Mouse (Mus musculus) myocyte (in vitro differentiated cells): ENCODE data around the gene Irf3. TPM values are rescaled to one million over a fixed set of nuclear protein-coding genes. Genes with fewer than 3 reads are reported as not detected.

Experiments
- H3K27me3 ChIP-seq: one replicate; pipeline ENCODE4 v1.6.1; 2011; ENCODE audit not compliant: control insufficient read depth, insufficient read depth, insufficient read length
- H3K36me3 ChIP-seq: one replicate; pipeline ENCODE4 v1.6.1; 2011; ENCODE audit not compliant: control insufficient read depth, insufficient read depth
- H3K4me2 ChIP-seq: one replicate; pipeline ENCODE4 v1.6.1; 2011; ENCODE audit warnings: low read depth, control low read depth
- H3K4me3 ChIP-seq: one replicate; pipeline ENCODE4 v1.5.1; 2011; ENCODE audit warnings: mild to moderate bottlenecking, control low read depth, moderate library complexity
- H3K79me2 ChIP-seq: one replicate; pipeline ENCODE4 v1.6.1; 2011; ENCODE audit not compliant: control insufficient read depth, insufficient read depth
- H3ac ChIP-seq: one replicate; pipeline ENCODE4 v1.6.1; 2011; ENCODE audit not compliant: control insufficient read depth, insufficient read length
- CEBPB ChIP-seq: IDR thresholded peaks from 2 replicates; pipeline ENCODE4 v1.6.1; 2011; ENCODE audit warnings: mild to moderate bottlenecking, moderate library complexity; ENCODE audit not compliant: poor library complexity, insufficient read depth, severe bottlenecking
- E2F4 ChIP-seq: IDR thresholded peaks from one replicate; pipeline ENCODE4 v1.6.1; 2011; ENCODE audit warnings: mild to moderate bottlenecking, control low read depth, moderate library complexity; ENCODE audit not compliant: insufficient read depth
- MAX ChIP-seq: IDR thresholded peaks from one replicate; pipeline ENCODE4 v1.6.1; 2011; ENCODE audit warnings: low read depth, mild to moderate bottlenecking, control low read depth
- MYOD1 ChIP-seq, 3 experiments: IDR thresholded peaks; one replicate each; pipeline ENCODE4 v1.6.1; 2011; ENCODE audit warnings: control low read depth in 2 of 3, low read depth in 2 of 3, mild to moderate bottlenecking in 2 of 3, moderate library complexity in 1 of 3; ENCODE audit not compliant: insufficient read length in 2 of 3, control insufficient read depth in 1 of 3
- MYOG ChIP-seq, 3 experiments: IDR thresholded peaks; one replicate each; pipeline ENCODE4 v1.6.1; 2011; ENCODE audit warnings: control low read depth in 2 of 3, low read depth in 2 of 3, mild to moderate bottlenecking in 2 of 3; ENCODE audit not compliant: insufficient read length in 2 of 3, control insufficient read depth in 1 of 3, insufficient read depth in 1 of 3
- POLR2A ChIP-seq: IDR thresholded peaks from one replicate; pipeline ENCODE4 v1.6.1; 2011; ENCODE audit warnings: low read depth, mild to moderate bottlenecking, control low read depth, moderate library complexity; ENCODE audit not compliant: insufficient read length
- POLR2AphosphoS2 ChIP-seq: IDR thresholded peaks from one replicate; pipeline ENCODE4 v1.6.1; 2011; ENCODE audit warnings: low read depth, control low read depth; ENCODE audit not compliant: insufficient read length
- REST ChIP-seq: IDR thresholded peaks from one replicate; pipeline ENCODE4 v1.6.1; 2011; ENCODE audit warnings: mild to moderate bottlenecking, control low read depth, moderate library complexity; ENCODE audit not compliant: insufficient read depth, insufficient read length
- SRF ChIP-seq: IDR thresholded peaks from one replicate; pipeline ENCODE4 v1.6.1; 2011; ENCODE audit warnings: low read depth; ENCODE audit not compliant: control insufficient read depth, insufficient read length
- TCF12 ChIP-seq: IDR thresholded peaks from one replicate; pipeline ENCODE4 v1.6.1; 2011; ENCODE audit warnings: mild to moderate bottlenecking, control low read depth; ENCODE audit not compliant: poor library complexity, insufficient read depth, severe bottlenecking
- TCF3 ChIP-seq: IDR thresholded peaks from one replicate; pipeline ENCODE4 v1.6.1; 2011; ENCODE audit warnings: low read depth, control low read depth; ENCODE audit not compliant: insufficient read length
- USF1 ChIP-seq: IDR thresholded peaks from one replicate; pipeline ENCODE4 v1.6.1; 2011; ENCODE audit warnings: low read depth, mild to moderate bottlenecking, control low read depth, moderate library complexity
- polyA plus RNA-seq: library from polyadenylated mRNA; unstranded; fragments of >200 nt; fragmentation: generic; extraction: Trizol; gene quantifications from one replicate; pipeline ENCODE4 v1.2.1, GENCODE M21; 2012; ENCODE audit warnings: missing spikeins

Irf3 gene
- polyA plus RNA-seq, 1 experiment: 45.1 TPM

- no peak overlapping the region for H3K4me3 ChIP-seq
- no peaks in the 10 kb centered on the region for H3K27me3 ChIP-seq
- TF ChIP-seq E2F4 (no peak), POLR2AphosphoS2 (peak; percentile 56)
- H3ac ChIP-seq: no peak overlapping the region
- no peak overlapping the region for H3K4me2 ChIP-seq
- no peaks in the 10 kb centered on the region for H3K79me2 ChIP-seq
- H3K36me3 ChIP-seq: peaks cover 5% of the 10 kb centered on the region
Measured at GRCm38 (mm10) chr7:45024281-45025248, 27.1 kb downstream of the Irf3 start.

- no peak overlapping the region for H3K4me2 ChIP-seq
- TF ChIP-seq REST (no peak), MYOG (IDR thresholded peaks at IDR 0.05; ENCODE audit: control insufficient read depth in 1 of 3, insufficient read depth in 1 of 3, insufficient read length in 2 of 3, low read depth in 2 of 3) (no peak), E2F4 (no peak), USF1 (no peak)
- H3ac ChIP-seq: no peak overlapping the region
Measured at GRCm38 (mm10) chr7:45025601-45026220, 28.3 kb downstream of the Irf3 start.

GRCm38 (mm10) chr7:45026256-45026655, 28.8 kb downstream of the Irf3 start:
- Histone ChIP-seq H3K79me2 (no peaks in the 10 kb centered on the region), H3K36me3 (peaks cover 2% of the 10 kb centered on the region)

More at GRCm38 (mm10) chr7:45025601-45026220, 28.3 kb downstream of the Irf3 start:
- no peaks in the 10 kb centered on the region for H3K27me3 ChIP-seq
- no peak overlapping the region for H3K4me3 ChIP-seq
- H3K79me2 ChIP-seq: no peaks in the 10 kb centered on the region
- peaks cover 5% of the 10 kb centered on the region for H3K36me3 ChIP-seq

GRCm38 (mm10) chr7:45027761-45028160, 30.3 kb downstream of the Irf3 start:
- Histone ChIP-seq H3K79me2 (no peaks in the 10 kb centered on the region), H3K4me3 (no peak overlapping the region), H3K36me3 (no peaks in the 10 kb centered on the region), H3K27me3 (no peaks in the 10 kb centered on the region), H3K4me2 (no peak overlapping the region), H3ac (no peak overlapping the region)
- TF ChIP-seq MYOD1 (IDR thresholded peaks at IDR 0.05; ENCODE audit: control insufficient read depth in 1 of 3, insufficient read length in 2 of 3, low read depth in 2 of 3) (no peak), REST (no peak), USF1 (no peak), TCF3 (no peak), MYOG (IDR thresholded peaks at IDR 0.05; ENCODE audit: control insufficient read depth in 1 of 3, insufficient read depth in 1 of 3, insufficient read length in 2 of 3, low read depth in 2 of 3) (no peak), MAX (no peak), SRF (no peak)

More at GRCm38 (mm10) chr7:45026256-45026655, 28.8 kb downstream of the Irf3 start:
- TF ChIP-seq POLR2AphosphoS2: no peak
- TF ChIP-seq CEBPB: no peak
- no peak for TF ChIP-seq TCF3
- H3K27me3 ChIP-seq: no peaks in the 10 kb centered on the region
- H3ac ChIP-seq: no peak overlapping the region
- no peak overlapping the region for H3K4me2 ChIP-seq
- H3K4me3 ChIP-seq: no peak overlapping the region

- H3K27me3 ChIP-seq: no peaks in the 10 kb centered on the region
- no peak for TF ChIP-seq E2F4
- TF ChIP-seq MYOG (IDR thresholded peaks at IDR 0.05; ENCODE audit: control insufficient read depth in 1 of 3, insufficient read depth in 1 of 3, insufficient read length in 2 of 3, low read depth in 2 of 3): peak in 1 of 3 experiments; percentile 31
- TF ChIP-seq CEBPB: no peak
- TF ChIP-seq TCF12: no peak
- TF ChIP-seq SRF: no peak
- TF ChIP-seq POLR2A: no peak
- no peak for TF ChIP-seq POLR2AphosphoS2
- no peak for TF ChIP-seq REST
- peak in 1 of 3 experiments; percentile 49 for TF ChIP-seq MYOD1 (IDR thresholded peaks at IDR 0.05; ENCODE audit: control insufficient read depth in 1 of 3, insufficient read length in 2 of 3, low read depth in 2 of 3)
- TF ChIP-seq TCF3: no peak
- no peak for TF ChIP-seq USF1
- no peak for TF ChIP-seq MAX
- H3K4me3 ChIP-seq: no peak overlapping the region
- no peak overlapping the region for H3ac ChIP-seq
- no peak overlapping the region for H3K4me2 ChIP-seq
- no peaks in the 10 kb centered on the region for H3K36me3 ChIP-seq
- no peaks in the 10 kb centered on the region for H3K79me2 ChIP-seq
Measured at GRCm38 (mm10) chr7:45028351-45028750, 30.9 kb downstream of the Irf3 start.
